Mouse (Mus musculus): ENCODE results near the gene H2-M10.2. TPM values are rescaled to one million over a fixed set of nuclear protein-coding genes. Genes with fewer than 3 reads are reported as not detected.

Gene H2-M10.2
- polyA plus RNA-seq (2017; shearing (Covaris generic)) = not detected

GRCm38 (mm10) chr17:36286390-36286789, at the start of gene H2-M10.2:
H2-M10.2 (minus strand) TSS chr17:36286490.

GRCm38 (mm10) chr17:36326055-36326454, 39.8 kb upstream of the H2-M10.2 start, which contains the start of gene H2-M10.1:
H2-M10.1 (minus strand) TSS chr17:36326155.

GRCm38 (mm10) chr17:36271586-36272256, 14.6 kb downstream of the H2-M10.2 start, which contains the start of gene Trim39:
Trim39 (minus strand) TSS chr17:36272247.

GRCm38 (mm10) chr17:36257969-36258368, 28.3 kb downstream of the H2-M10.2 start, which contains the start of gene Rpp21:
Rpp21 (minus strand) TSS chr17:36258069.

Other genes starting within 250 kb of the H2-M10.2 start
- 262 TPM for gene H2-T22, start 243.7 kb downstream of the H2-M10.2 start, polyA plus RNA-seq (2017; shearing (Covaris generic))
- gene Gm6034, start 243.5 kb downstream of the H2-M10.2 start, polyA plus RNA-seq (2017; shearing (Covaris generic)) = 0.65 TPM
- gene Gm11127, start 228.1 kb downstream of the H2-M10.2 start, polyA plus RNA-seq (2017; shearing (Covaris generic)) = not detected
- 1.4 TPM for gene Gm19684, start 164.8 kb downstream of the H2-M10.2 start, polyA plus RNA-seq (2017; shearing (Covaris generic))
- gene Gm7030, start 157.1 kb downstream of the H2-M10.2 start, polyA plus RNA-seq (2017; shearing (Covaris generic)) = 0.33 TPM
- gene Gm8909, start 118.0 kb downstream of the H2-M10.2 start, polyA plus RNA-seq (2017; shearing (Covaris generic)) = 14.0 TPM
- gene H2-T3, start 96.2 kb downstream of the H2-M10.2 start, polyA plus RNA-seq (2017; shearing (Covaris generic)) = 0.46 TPM
- gene Rpp21, start 28.4 kb downstream of the H2-M10.2 start, polyA plus RNA-seq (2017; shearing (Covaris generic)) = 203 TPM
- 23.0 TPM for gene Trim39, start 14.2 kb downstream of the H2-M10.2 start, polyA plus RNA-seq (2017; shearing (Covaris generic))
- not detected for gene H2-M10.1, start 39.7 kb upstream of the H2-M10.2 start, polyA plus RNA-seq (2017; shearing (Covaris generic))
- gene H2-M10.3, start 81.9 kb upstream of the H2-M10.2 start, polyA plus RNA-seq (2017; shearing (Covaris generic)) = not detected
- not detected for gene H2-M10.4, start 175.8 kb upstream of the H2-M10.2 start, polyA plus RNA-seq (2017; shearing (Covaris generic))